Mouse (Mus musculus) spleen, postnatal 4 days (tissue): ENCODE measurements around the gene Sept4.

Experiments
- DNase-seq, 2 experiments: peaks; one replicate each; pipeline ENCODE4 v3.0.0; 2022; ENCODE audit warnings: low spot score in 2 of 2

Sept4 gene

DNA sequence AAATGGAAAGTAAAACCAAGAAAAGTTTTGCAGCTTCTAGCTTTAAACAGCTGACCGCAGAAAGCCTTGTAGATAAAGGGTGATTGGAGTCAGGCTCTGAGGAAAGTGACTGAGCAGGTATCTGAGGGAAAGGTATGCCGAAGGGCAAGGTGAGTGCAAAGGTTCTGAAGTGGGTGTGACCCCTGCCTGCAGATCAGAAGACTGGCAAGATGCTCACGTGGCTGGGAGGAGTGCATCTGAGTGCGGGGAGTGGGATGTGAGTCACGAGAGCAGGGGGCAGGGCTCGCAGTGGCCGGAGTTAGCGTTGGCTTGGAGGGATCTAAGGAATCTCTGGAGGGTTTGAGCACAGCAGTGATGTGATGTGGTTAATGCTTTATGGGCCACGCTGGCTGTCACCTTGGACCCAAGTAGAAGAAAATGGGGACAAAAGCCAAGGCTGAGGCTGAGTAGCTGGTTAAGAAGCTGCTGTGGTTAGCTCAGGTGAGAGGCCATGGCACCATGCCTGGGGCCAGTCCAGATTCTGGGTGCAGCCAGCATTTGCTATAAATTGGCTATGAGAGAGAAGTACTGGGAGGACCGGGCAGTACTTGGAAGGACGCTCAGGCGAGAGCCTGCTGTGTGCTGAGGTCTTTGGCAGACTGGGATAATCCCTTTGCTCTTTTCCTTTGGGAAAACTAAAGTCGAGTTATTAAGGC is 30.8 kb downstream of the Sept4 start:
- peak in 1 of 2 experiments; percentile 58 for DNase-seq

DNA sequence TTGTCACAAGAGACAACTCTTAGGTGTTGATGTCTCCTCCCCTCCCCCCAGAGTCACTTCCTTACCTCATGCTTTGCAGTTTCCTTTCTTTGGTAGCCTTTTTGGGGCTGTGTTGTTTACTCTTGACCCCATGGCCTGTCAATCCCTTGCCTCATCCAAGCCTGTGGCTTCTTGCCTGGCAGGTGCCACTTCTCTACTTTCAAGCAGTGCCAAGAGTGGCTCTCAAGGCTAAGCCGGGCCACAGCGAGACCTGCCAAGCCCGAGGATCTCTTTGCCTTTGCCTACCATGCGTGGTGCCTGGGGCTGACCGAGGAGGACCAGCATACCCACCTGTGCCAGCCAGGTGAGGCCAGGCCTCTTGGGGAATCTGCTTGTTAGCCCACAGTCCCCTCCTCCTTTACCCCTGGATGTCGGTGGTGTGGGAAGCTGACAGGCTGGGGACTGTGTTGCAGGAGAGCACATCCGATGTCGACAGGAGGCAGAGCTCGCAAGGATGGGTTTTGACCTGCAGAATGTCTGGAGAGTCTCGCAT is 31.7 kb downstream of the Sept4 start:
- DNase-seq = peak in 1 of 2 experiments; percentile 57

GRCm38 (mm10) chr11:87602234-87602633 is 33.5 kb downstream of the Sept4 start:
- DNase-seq = peak in 1 of 2 experiments; percentile 57

DNA sequence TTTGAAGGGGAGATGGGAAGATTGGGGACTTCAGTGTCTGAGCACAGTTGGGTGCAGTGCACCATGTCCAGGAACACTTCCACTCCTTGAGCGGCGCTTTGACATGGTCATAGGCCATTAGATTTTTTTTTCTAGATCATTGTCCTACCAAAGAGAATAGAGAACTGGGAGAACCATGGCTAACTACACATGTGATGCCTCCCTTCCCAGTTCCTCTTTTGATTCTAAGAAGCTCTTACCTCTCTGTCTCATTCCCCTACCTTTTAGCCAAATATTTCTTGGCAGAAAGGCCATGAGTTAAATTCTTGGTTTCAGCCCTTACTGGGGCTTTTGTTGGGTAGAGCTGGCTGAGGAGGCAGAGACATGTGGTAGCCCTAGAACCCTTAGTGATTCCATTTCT is 34.9 kb downstream of the Sept4 start:
- DNase-seq = no peak

DNA sequence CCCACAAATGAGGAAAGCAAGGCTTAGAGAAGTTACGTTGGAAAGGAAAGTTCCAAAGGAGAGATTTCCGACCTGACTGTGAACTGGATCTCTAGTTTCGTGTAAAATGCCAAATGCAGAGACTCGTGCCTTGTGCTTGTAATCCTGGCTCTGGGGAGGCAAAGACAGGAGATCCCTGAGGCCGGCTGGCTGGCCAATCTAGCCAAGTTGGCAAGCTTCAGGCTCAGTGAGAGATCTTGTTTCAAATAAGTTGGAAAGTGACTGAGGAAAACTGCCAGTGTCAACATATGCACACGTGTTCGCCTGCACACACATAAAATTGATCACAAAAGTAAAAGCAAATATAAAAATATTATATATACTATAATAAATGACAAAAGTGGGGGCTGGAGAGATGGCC is 40.6 kb downstream of the Sept4 start:
- no peak for DNase-seq

GRCm38 (mm10) chr11:87611547-87611946 is 42.8 kb downstream of the Sept4 start:
- no peak for DNase-seq

- DNase-seq = no peak
These were observed 45.3 kb downstream of the Sept4 start for GRCm38 (mm10) chr11:87613972-87614371.

- no peak for DNase-seq
These were observed 46.8 kb downstream of the Sept4 start for GRCm38 (mm10) chr11:87615551-87615950.

GRCm38 (mm10) chr11:87615952-87616351 is 47.2 kb downstream of the Sept4 start:
- DNase-seq = no peak

- DNase-seq = no peak
These were observed 48.2 kb downstream of the Sept4 start, which contains the start of gene Hsf5 for GRCm38 (mm10) chr11:87616790-87617474. Gene Hsf5, plus strand, starts transcription at chr11:87617164.

DNA sequence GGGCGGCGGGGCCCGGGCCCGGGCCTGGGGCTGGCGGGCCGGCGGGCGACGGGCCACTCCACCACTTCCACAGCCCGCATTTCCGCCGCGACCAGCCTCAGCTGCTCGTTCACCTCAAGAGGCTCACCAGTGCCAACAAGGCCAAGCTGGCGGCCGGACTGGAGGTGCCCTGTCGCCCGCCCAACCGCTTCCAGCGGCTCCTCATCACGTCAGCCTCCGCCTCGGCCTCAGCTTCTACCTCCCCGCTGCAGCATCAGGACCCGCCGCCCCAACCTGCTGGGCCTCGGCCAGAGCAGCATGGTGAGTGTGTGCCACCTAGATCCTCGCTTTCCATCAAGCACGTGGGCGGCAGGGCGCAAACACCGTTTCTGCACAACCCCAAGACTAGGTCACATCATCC is 48.9 kb downstream of the Sept4 start:
- DNase-seq = no peak

- DNase-seq = no peak
These were observed 54.5 kb downstream of the Sept4 start for GRCm38 (mm10) chr11:87623160-87623559.

- peak; percentile 30 to 72 for DNase-seq
These were observed 61.2 kb downstream of the Sept4 start for GRCm38 (mm10) chr11:87629859-87630258.

DNA sequence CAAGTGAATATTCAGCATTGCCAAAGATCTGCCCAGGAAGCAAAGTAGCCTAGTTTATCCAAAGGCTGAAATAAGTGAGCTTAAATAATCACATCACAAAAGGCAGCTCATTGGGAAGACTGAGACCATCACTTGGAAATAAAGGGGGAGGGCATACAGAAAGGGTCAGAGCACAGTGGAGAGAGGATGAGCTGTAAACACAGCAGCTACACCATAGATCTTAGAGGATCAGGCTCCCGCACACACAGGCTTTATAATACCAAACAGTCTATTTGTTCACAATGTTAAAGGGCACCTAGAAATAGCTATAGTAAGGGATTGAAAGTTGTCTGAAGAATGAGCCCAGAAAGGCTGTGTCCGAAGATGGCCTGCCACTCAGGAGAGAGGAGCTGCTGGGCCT is 70.1 kb downstream of the Sept4 start:
- no peak for DNase-seq

DNA sequence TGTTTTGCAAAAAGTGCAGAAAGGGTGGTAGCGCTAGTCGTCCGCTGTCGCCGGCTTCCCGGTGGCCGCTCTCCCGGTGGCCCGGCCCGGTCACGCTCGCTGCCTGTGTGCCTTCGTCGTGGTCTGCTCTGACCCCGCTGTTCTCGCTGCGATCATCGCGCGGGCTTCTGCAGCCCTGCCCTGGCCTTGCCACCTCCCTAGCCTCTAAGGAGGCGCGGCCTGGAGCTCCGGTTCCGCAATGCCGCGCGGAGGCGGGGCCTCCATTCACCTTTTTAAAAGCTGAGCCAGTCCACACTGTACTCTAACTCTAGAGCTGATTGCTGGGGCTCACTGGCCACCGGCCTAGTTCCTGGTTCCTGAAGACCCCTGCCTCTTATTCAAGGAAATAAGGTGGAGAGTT is 70.5 kb downstream of the Sept4 start:
- DNase-seq = peak; percentile 64 to 84
